Mouse (Mus musculus) intestine, embryonic 15.5 days (tissue): ENCODE data around the gene Csf2ra. TPM values are rescaled to one million over a fixed set of nuclear protein-coding genes. Genes with fewer than 3 reads are reported as not detected.
"Not testable (repeated sequence)": the region's sequence is repeated elsewhere in the genome, so short reads cannot be mapped to it uniquely, and the experiment has no call there.

Experiments
- ATAC-seq: fragments of 200-750 bp; cut with Nextera tagmentation; 2 replicates; pipeline ENCODE4 v1.8.0; 2017; ENCODE audit warnings: moderate TSS enrichment, moderate library complexity
- H3K27ac ChIP-seq: fragments of 300-500 bp; sonication (generic); 2 replicates; pipeline ENCODE4 v1.5.1; 2015; ENCODE audit warnings: mild to moderate bottlenecking, inconsistent platforms
- H3K27me3 ChIP-seq: fragments of 300-500 bp; sonication (generic); replicated peaks from 2 replicates; pipeline ENCODE4 v1.6.1; 2015; ENCODE audit warnings: inconsistent platforms
- H3K36me3 ChIP-seq: fragments of 300-500 bp; sonication (generic); 2 replicates; pipeline ENCODE4 v1.6.1; 2015; ENCODE audit warnings: inconsistent platforms
- H3K4me1 ChIP-seq: fragments of 300-500 bp; sonication (generic); replicated peaks from 2 replicates; pipeline ENCODE4 v1.6.1; 2015; ENCODE audit warnings: inconsistent platforms
- H3K4me2 ChIP-seq: fragments of 300-500 bp; sonication (generic); replicated peaks from 2 replicates; pipeline ENCODE4 v1.6.1; 2015; ENCODE audit warnings: mild to moderate bottlenecking, inconsistent platforms
- H3K4me3 ChIP-seq: fragments of 300-500 bp; sonication (generic); replicated peaks from 2 replicates; pipeline ENCODE4 v1.5.1; 2015; ENCODE audit warnings: inconsistent platforms
- H3K9ac ChIP-seq: fragments of 300-500 bp; sonication (generic); 2 replicates; pipeline ENCODE4 v1.6.1; 2015; ENCODE audit warnings: inconsistent platforms
- H3K9me3 ChIP-seq: fragments of 300-500 bp; sonication (generic); 2 replicates; pipeline ENCODE4 v1.6.1; 2016; ENCODE audit warnings: inconsistent platforms
- WGBS: fragments of 180-500 bp; shearing (Covaris S2); methylation state at CpG from one replicate; pipeline ENCODE4 v1.1.7; 2015; 5-methylcytosine and 5-hydroxymethylcytosine counted together
- polyA plus RNA-seq: library from polyadenylated mRNA; unstranded; fragments of >200 nt; fragmentation: Nextera tagmentation; extraction: Ambion mirVana; gene quantifications from 2 replicates; pipeline ENCODE4 v1.2.1, GENCODE M21; 2015

Gene Csf2ra
- polyA plus RNA-seq, 1 experiment from 2014 or later: 33.9 TPM

DNA sequence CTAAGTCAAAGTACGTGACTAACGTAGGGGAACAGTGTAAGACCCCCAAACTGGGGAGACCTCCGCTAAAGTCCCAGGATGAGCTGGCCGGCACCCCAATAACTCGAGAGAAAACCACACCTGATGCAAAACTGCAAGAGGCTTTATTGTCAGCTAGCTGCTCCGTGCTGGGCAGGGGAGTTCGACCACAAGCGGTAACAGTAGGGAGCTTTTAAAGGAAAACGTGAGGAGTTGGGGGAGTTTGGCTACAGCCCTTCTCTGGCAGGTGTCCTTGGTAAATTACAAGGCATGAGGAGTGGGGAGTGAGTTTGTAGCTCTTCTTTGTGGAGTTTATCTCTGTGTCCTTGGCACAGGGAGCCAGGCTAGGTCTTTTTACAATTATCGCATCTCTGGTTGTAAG is 28.4 kb downstream of the Csf2ra start:
- Histone ChIP-seq H3K4me1 (no peaks in the 10 kb centered on the region), H3K27me3 (no peaks in the 10 kb centered on the region), H3K9me3 (no peaks in the 10 kb centered on the region), H3K4me3 (no peak overlapping the region), H3K9ac (no peak overlapping the region), H3K36me3 (no peaks in the 10 kb centered on the region), H3K27ac (no peak overlapping the region), H3K4me2 (no peak overlapping the region)
- 18% methylated on average over 10 of the region's 10 CpGs for WGBS
- no peak for ATAC-seq

DNA sequence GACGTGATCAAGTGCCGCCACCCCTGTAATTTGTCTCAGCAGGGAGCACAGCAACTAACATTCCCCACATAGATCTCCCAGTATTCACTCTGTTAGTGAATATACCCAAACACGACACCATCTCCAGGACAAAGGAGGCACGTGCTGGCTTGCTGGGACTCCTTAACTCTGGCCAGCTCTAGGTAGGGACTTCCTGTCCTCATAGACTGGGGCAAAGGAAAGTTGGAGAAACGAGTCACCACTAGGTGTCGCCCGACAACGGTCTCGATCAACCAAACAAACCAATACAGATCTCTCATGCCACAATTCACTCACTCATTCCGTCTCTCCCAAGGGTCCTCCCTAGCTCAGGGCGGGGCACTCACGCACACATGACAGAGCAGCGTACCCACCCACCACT is 28.9 kb downstream of the Csf2ra start:
- Histone ChIP-seq H3K4me2 (no peak overlapping the region), H3K27ac (no peak overlapping the region), H3K9me3 (no peaks in the 10 kb centered on the region), H3K9ac (no peak overlapping the region), H3K27me3 (no peaks in the 10 kb centered on the region), H3K4me3 (no peak overlapping the region), H3K36me3 (no peaks in the 10 kb centered on the region), H3K4me1 (no peaks in the 10 kb centered on the region)
- ATAC-seq: no peak
- 13% methylated on average over 13 of the region's 13 CpGs for WGBS

GRCm38 (mm10) chr19:61183590-61183989 is 44.6 kb downstream of the Csf2ra start, which contains the start of gene Gm6020:
Gm6020 (plus strand) TSS chr19:61183890.
- H3K9me3 ChIP-seq, H3K27ac ChIP-seq, ATAC-seq, H3K4me2 ChIP-seq, H3K27me3 ChIP-seq, H3K4me3 ChIP-seq, H3K36me3 ChIP-seq, H3K9ac ChIP-seq, H3K4me1 ChIP-seq: not testable (repeated sequence)
- WGBS: 86% methylated on average over 2 of the region's 2 CpGs

GRCm38 (mm10) chr19:61175756-61176324 is 52.4 kb downstream of the Csf2ra start, which contains the start of gene Gm7102:
Gm7102 (minus strand) TSS chr19:61176309.
- Histone ChIP-seq H3K4me1 (no peaks in the 10 kb centered on the region), H3K36me3 (no peaks in the 10 kb centered on the region), H3K4me3 (peak within 1 kb of the TSS; percentile 32), H3K9ac (no peak within 1 kb of the TSS; the same call in 1 of the 2 replicates), H3K27me3 (no peaks in the 10 kb centered on the region), H3K9me3 (no peaks in the 10 kb centered on the region), H3K27ac (no peak within 1 kb of the TSS), H3K4me2 (peak within 1 kb of the TSS; percentile 65)
- peak; percentile 45; the same call in 1 of the 2 replicates for ATAC-seq
- 21% methylated on average over 39 of the region's 39 CpGs for WGBS

Other genes starting within 250 kb of the Csf2ra start
- 32.8 and 38.1 TPM in 2 replicates for gene Zfp950, start 87.6 kb downstream of the Csf2ra start, polyA plus RNA-seq
- 0.16 TPM in 1 of 2 replicates, not detected in the other for gene Gm7102, start 52.1 kb downstream of the Csf2ra start, polyA plus RNA-seq
- gene Gm6020, start 44.5 kb downstream of the Csf2ra start, polyA plus RNA-seq: not detected in 2 replicates
- gene Gm21060, start 68.6 kb upstream of the Csf2ra start, polyA plus RNA-seq: not detected in 2 replicates